Comparison of ENCODE assay signal across 8 mouse cellular contexts in genomic region chr8:87570564-87570855, GRCm38 (mm10). TPM values are rescaled to one million over a fixed set of nuclear protein-coding genes. Genes with fewer than 3 reads are reported as not detected.
A peak's percentile ranks its signal among the peaks of the same experiment; 100 is the strongest.
DNase-seq lines count a peak whose midpoint lies in the region; ATAC-seq lines count a peak whose summit lies in the region.
"Had no signal": no experiment of that assay in that cellular context is flagged by ENCODE, and none has a peak within 500 bp of the region (broad histone marks: within the 10 kb centered on the region; RNA-seq: fewer than 3 reads in every experiment).

No protein-coding gene starts in this region.

- H3K4me3 ChIP-seq in lung, embryonic 16.5 days (ENCODE audit: low read length): peak overlapping the region; percentile 40
- no peak overlapping the region for H3K4me3 ChIP-seq in forebrain, embryonic 15.5 days
- peak overlapping the region; percentile 22 for H3K4me3 ChIP-seq in limb, embryonic 12.5 days (replicated peaks)
- peak overlapping the region; percentile 38 for H3K4me3 ChIP-seq in stomach, embryonic 16.5 days (replicated peaks; ENCODE audit: low read length)

- H3K9me3 ChIP-seq in lung, embryonic 16.5 days (ENCODE audit: control insufficient read depth, low read length): no peaks in the 10 kb centered on the region
- H3K9me3 ChIP-seq in forebrain, embryonic 15.5 days: no peaks in the 10 kb centered on the region
- H3K9me3 ChIP-seq in limb, embryonic 12.5 days: no peaks in the 10 kb centered on the region
- no peaks in the 10 kb centered on the region for H3K9me3 ChIP-seq in stomach, embryonic 16.5 days (replicated peaks; ENCODE audit: control insufficient read depth, low read length)

- DNase-seq in lung, adult 18-20 months: no peak
- DNase-seq in left cerebral cortex, adult 18-20 months (ENCODE audit: low spot score in 2 of 2): no peak
- DNase-seq in adrenal gland, adult (ENCODE audit: inconsistent age in 2 of 2, low spot score in 1 of 2): no peak

- WGBS in lung, embryonic 16.5 days: 1% methylated on average over 8 of the region's 8 CpGs
- under 1% methylated on average over 8 of the region's 8 CpGs for WGBS in forebrain, embryonic 15.5 days
- 3% methylated on average over 8 of the region's 8 CpGs for WGBS in limb, embryonic 12.5 days
- WGBS in stomach, embryonic 16.5 days: 2% methylated on average over 8 of the region's 8 CpGs

- H3K27me3 ChIP-seq in lung, embryonic 16.5 days (ENCODE audit: control insufficient read depth, insufficient read depth, low read depth, low read length): no peaks in the 10 kb centered on the region
- no peaks in the 10 kb centered on the region for H3K27me3 ChIP-seq in forebrain, embryonic 15.5 days
- peaks cover 9% of the 10 kb centered on the region for H3K27me3 ChIP-seq in limb, embryonic 12.5 days
- no peaks in the 10 kb centered on the region for H3K27me3 ChIP-seq in stomach, embryonic 16.5 days (ENCODE audit: control insufficient read depth, insufficient read depth, low read length)

- peak overlapping the region; percentile 56 for H3K9ac ChIP-seq in lung, embryonic 16.5 days (ENCODE audit: low read length)
- no peak overlapping the region for H3K9ac ChIP-seq in forebrain, embryonic 15.5 days (replicated peaks)
- no peak overlapping the region; the same call in 1 of the 2 replicates for H3K9ac ChIP-seq in limb, embryonic 12.5 days (replicated peaks)
- H3K9ac ChIP-seq in stomach, embryonic 16.5 days (ENCODE audit: low read length): peak overlapping the region; percentile 43

- ATAC-seq in lung, embryonic 16.5 days (ENCODE audit: low read depth): no peak
- no peak for ATAC-seq in forebrain, embryonic 15.5 days (replicated peaks)
- ATAC-seq in limb, embryonic 12.5 days (ENCODE audit: insufficient number of reproducible peaks, insufficient read depth, low FRiP score, low TSS enrichment, low read depth): no peak
- ATAC-seq in stomach, embryonic 16.5 days (ENCODE audit: insufficient read depth, low FRiP score): no peak

- peak overlapping the region; percentile 53 for H3K4me2 ChIP-seq in lung, embryonic 16.5 days (ENCODE audit: low read depth, low read length)
- peak overlapping the region; percentile 35 for H3K4me2 ChIP-seq in forebrain, embryonic 15.5 days (replicated peaks)
- peak overlapping the region; percentile 53 for H3K4me2 ChIP-seq in limb, embryonic 12.5 days
- peak overlapping the region; percentile 57 for H3K4me2 ChIP-seq in stomach, embryonic 16.5 days (ENCODE audit: low read depth, low read length)

- no peak overlapping the region for H3K27ac ChIP-seq in lung, embryonic 16.5 days (ENCODE audit: low read length)
- H3K27ac ChIP-seq in forebrain, embryonic 15.5 days (replicated peaks): no peak overlapping the region
- no peak overlapping the region for H3K27ac ChIP-seq in limb, embryonic 12.5 days
- 0 out of 2 replicates have a peak overlapping the region, but pooled peaks have one; percentile 15 for H3K27ac ChIP-seq in stomach, embryonic 16.5 days (ENCODE audit: low read length)

- peaks cover 4% of the 10 kb centered on the region; the same call in 1 of the 2 replicates for H3K4me1 ChIP-seq in lung, embryonic 16.5 days (replicated peaks; ENCODE audit: control insufficient read depth, insufficient read depth, low read length)
- peaks cover 8% of the 10 kb centered on the region for H3K4me1 ChIP-seq in forebrain, embryonic 15.5 days
- H3K4me1 ChIP-seq in limb, embryonic 12.5 days (replicated peaks): peaks cover 12% of the 10 kb centered on the region
- peaks cover 7% of the 10 kb centered on the region; the same call in 1 of the 2 replicates for H3K4me1 ChIP-seq in stomach, embryonic 16.5 days (ENCODE audit: control insufficient read depth, insufficient read depth, low read length)

- no peaks in the 10 kb centered on the region for H3K36me3 ChIP-seq in lung, embryonic 16.5 days (ENCODE audit: control insufficient read depth, insufficient read depth, low read length)
- H3K36me3 ChIP-seq in forebrain, embryonic 15.5 days: no peaks in the 10 kb centered on the region
- no peaks in the 10 kb centered on the region for H3K36me3 ChIP-seq in limb, embryonic 12.5 days
- H3K36me3 ChIP-seq in stomach, embryonic 16.5 days (ENCODE audit: control insufficient read depth, insufficient read depth, low read length): no peaks in the 10 kb centered on the region

RNA-seq across cellular contexts. Expression of gene 4933402J07Rik, which starts 6.9 kb away (rescaled TPM):
- polyA plus RNA-seq in lung, embryonic 16.5 days (2015; fragmentation: Nextera tagmentation; extraction: Ambion mirVana): not detected in 2 replicates
- not detected in 2 replicates for polyA plus RNA-seq in forebrain, embryonic 15.5 days (2015; fragmentation: Nextera tagmentation; extraction: Ambion mirVana)
- not detected in 2 replicates for polyA plus RNA-seq in limb, embryonic 12.5 days (2016; fragmentation: Nextera tagmentation; extraction: Ambion mirVana)
- not detected in 2 replicates for polyA plus RNA-seq in stomach, embryonic 16.5 days (2015; fragmentation: Nextera tagmentation; extraction: Ambion mirVana)
- total RNA-seq in left cerebral cortex, adult 18-20 months (2021): not detected
- total RNA-seq: hematopoietic stem cell, adult 5-6 weeks had no signal

Comparison
In these comparisons a context has a peak if more than half of its experiments do, and no peak if none do; other contexts are left out.
1. H3K9ac ChIP-seq: peak in lung, embryonic 16.5 days (single experiment) and stomach, embryonic 16.5 days (single experiment); none in forebrain, embryonic 15.5 days (single experiment) and limb, embryonic 12.5 days (single experiment).
2. Peak in every context shown above with its lines, with median percentiles within 50 percentile points of each other: H3K4me2 ChIP-seq.